Mouse (Mus musculus): ENCODE measurements around the gene Ube2dnl2. TPM values are rescaled to one million over a fixed set of nuclear protein-coding genes. Genes with fewer than 3 reads are reported as not detected.

Ube2dnl2 gene
- not detected in 2 replicates for polyA plus RNA-seq (2012; rRNA removed)

DNA sequence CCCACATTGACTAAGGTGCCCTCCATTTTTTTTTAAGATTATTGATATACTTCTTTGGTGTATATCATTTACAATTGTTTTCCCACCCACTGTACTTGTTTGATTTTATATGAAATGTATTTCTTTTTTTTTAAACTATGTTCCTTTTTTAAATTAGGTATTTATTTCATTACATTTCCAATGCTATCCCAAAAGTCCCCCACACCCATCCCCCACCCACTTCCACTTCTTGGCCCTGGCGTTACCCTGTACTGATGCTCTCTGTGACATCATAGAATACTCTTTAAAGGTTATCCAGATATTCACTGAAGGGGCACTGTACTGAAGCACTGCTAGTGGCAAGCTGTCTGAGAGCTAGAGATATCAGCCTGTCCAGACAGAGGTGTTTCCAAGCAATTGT, at the start of gene Ube2dnl2:
TSS of gene Ube2dnl2 (plus strand) at position 301 of the 400 bp plus-strand sequence.
- DNase-seq (ENCODE audit: extremely low spot score in 1 of 2, low spot score in 1 of 2): no peak

DNA sequence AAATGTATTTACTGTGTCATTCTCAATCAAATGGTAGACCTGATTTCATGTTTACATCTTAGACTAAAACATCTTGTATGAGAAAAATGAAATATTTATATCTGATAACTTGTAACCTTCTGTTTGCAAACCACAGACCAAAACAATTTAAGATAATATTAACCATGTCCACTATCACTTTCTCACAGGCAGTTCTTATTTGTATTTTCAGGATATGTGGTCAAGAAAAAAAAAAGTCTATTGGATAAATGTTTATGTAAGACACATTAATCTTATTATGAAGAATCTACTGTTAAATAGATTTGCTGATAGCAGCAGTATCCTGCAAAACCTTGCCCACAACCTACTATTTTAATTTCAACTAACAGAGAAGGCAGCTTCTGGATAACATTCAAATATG, 11.9 kb upstream of the Ube2dnl2 start:
- DNase-seq (ENCODE audit: extremely low spot score in 1 of 2, low spot score in 1 of 2): no peak

DNA sequence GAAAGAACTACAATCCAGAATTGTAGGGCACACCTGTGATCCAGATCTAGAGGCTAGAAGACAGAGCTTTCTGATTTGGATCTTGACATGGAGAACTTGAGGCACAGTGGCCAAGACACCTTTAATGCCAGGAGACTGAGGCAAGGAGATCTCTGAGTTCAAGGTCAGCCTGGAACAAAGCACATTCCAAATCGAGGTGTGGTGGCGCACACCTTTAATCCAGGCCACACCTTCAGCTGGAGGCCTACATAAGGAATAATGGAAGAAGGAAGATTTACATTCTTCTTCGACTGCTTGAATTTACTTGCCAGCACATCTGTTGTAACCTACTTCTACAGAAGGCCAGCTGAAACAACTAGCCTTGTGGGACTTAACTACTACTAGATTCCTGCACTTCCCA, 9.9 kb upstream of the Ube2dnl2 start:
- DNase-seq (ENCODE audit: extremely low spot score in 1 of 2, low spot score in 1 of 2): no peak

DNA sequence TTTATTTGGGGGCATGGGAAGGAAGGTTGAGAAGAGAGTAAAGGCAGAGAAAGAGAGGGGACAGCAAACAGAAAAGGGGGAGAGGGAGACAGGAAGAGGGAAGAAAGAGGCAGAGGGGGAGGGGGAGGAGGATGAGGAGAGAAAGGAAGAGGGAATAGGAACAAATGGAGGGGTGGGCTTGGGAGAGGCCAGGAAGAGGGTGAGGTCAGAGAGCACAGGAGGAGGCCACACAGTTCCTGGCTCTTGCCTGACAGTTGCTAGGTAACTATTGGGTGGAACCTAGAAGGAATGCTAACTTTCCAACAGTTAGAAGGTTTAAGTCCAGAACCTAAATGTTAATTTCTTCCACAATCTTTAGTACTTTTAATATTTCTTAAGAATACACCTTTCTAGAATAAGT, 4.0 kb upstream of the Ube2dnl2 start:
- no peak for DNase-seq (ENCODE audit: extremely low spot score in 1 of 2, low spot score in 1 of 2)

DNA sequence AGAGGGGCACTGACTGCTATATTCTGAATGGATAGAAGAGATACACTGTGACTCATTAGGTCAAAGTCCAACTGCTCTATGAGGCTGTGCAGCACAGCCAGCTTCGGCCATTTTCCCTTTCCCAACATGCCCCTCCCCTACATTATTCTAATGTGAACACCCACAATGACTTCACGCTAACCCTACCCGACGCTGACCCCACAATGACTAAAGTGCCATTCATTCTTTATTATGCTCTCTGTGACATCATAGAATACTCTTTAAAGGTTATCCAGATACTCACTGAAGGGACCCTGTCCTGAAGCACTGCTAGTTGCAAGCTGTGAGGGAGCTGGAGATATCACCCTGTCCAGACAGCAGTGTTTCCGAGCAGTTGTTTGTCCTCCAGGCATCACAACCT, 2.7 kb upstream of the Ube2dnl2 start, which contains the start of gene Ube2dnl1:
TSS of gene Ube2dnl1 (plus strand) at position 301 of the 400 bp plus-strand sequence.
- no peak for DNase-seq (ENCODE audit: extremely low spot score in 1 of 2, low spot score in 1 of 2)

DNA sequence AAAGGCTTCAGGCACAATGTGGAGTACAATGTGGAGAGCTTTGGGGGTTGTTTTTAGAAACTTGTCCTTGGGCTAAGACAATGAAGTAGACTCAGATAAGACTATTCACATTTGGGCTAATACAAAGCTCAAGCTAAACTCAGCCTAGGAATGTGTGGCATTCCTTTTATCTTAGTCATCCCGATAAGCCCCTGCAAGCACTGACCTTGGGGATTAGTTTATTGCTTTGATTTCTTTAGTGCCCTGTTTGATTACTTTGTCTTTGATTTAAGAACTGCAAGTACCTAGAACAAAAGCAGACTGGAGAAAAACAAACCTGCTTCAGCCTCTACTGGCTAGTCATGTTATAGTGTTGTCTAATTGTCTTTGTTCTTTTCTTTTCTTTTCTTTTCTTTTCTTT, 47.7 kb downstream of the Ube2dnl2 start:
- no peak for DNase-seq (ENCODE audit: extremely low spot score in 1 of 2, low spot score in 1 of 2)

Other genes starting within 250 kb of the Ube2dnl2 start
- not detected in 2 replicates for gene Ube2dnl1, start 2.6 kb upstream of the Ube2dnl2 start, polyA plus RNA-seq (2012; rRNA removed)

All from frontal cortex, adult 2 months (tissue).